Mouse (Mus musculus) megakaryocyte, embryonic 14.5 days (primary cell): ENCODE results near the gene Zg16. TPM values are rescaled to one million over a fixed set of nuclear protein-coding genes. Genes with fewer than 3 reads are reported as not detected.
"Not testable (repeated sequence)": the region's sequence is repeated elsewhere in the genome, so short reads cannot be mapped to it uniquely, and the experiment has no call there.

ENCODE experiments used
- H3K27me3 ChIP-seq: replicated peaks from 2 replicates; pipeline ENCODE3; 2012; ENCODE audit warnings: inconsistent platforms
- H3K36me3 ChIP-seq: replicated peaks from 2 replicates; pipeline ENCODE3; 2012; ENCODE audit warnings: low read length, inconsistent platforms, mixed read lengths
- H3K4me1 ChIP-seq: 2 replicates; pipeline ENCODE4 v1.6.1; 2012; ENCODE audit warnings: inconsistent platforms
- H3K4me3 ChIP-seq: replicated peaks from 2 replicates; pipeline ENCODE3; 2012; ENCODE audit warnings: moderate library complexity, mild to moderate bottlenecking, inconsistent platforms
- H3K9me3 ChIP-seq: 2 replicates; pipeline ENCODE4 v1.6.1; 2012; ENCODE audit warnings: inconsistent platforms
- FLI1 ChIP-seq: IDR thresholded peaks from 2 replicates; pipeline ENCODE4 v1.6.1; 2012; ENCODE audit warnings: low read length, inconsistent platforms, mixed read lengths
- GATA1 ChIP-seq: IDR thresholded peaks from 3 replicates; pipeline ENCODE4 v1.6.1; 2012; ENCODE audit warnings: mixed read lengths, low read length, inconsistent platforms, borderline replicate concordance
- polyA plus RNA-seq: library from polyadenylated mRNA; stranded (reverse); fragments of >175 nt; gene quantifications from 2 replicates; pipeline ENCODE4 v1.2.3, GENCODE M21; 2012; ENCODE audit warnings: low replicate concordance; ENCODE audit not compliant: insufficient read depth

Zg16 gene
- polyA plus RNA-seq = not detected in 2 replicates

GRCm38 (mm10) chr7:127087278-127088010, at the start of gene Zg16:
Gene Zg16, minus strand, starts transcription at chr7:127087328.
- not testable (repeated sequence) for H3K4me3 ChIP-seq, H3K27me3 ChIP-seq, H3K36me3 ChIP-seq, H3K9me3 ChIP-seq
- H3K4me1 ChIP-seq = peaks cover 57% of the 10 kb centered on the region

GRCm38 (mm10) chr7:127136181-127137071, 49.3 kb upstream of the Zg16 start:
- Histone ChIP-seq H3K9me3 (no peaks in the 10 kb centered on the region), H3K4me1 (peaks cover 70% of the 10 kb centered on the region), H3K27me3 (no peaks in the 10 kb centered on the region), H3K4me3 (peak overlapping the region; percentile 91), H3K36me3 (peaks cover 41% of the 10 kb centered on the region)
- TF ChIP-seq FLI1 (no peak), GATA1 (no peak)

GRCm38 (mm10) chr7:127134821-127135447, 47.8 kb upstream of the Zg16 start:
- Histone ChIP-seq H3K4me3 (peak overlapping the region; percentile 77), H3K36me3 (peaks cover 41% of the 10 kb centered on the region), H3K9me3 (no peaks in the 10 kb centered on the region), H3K4me1 (peaks cover 61% of the 10 kb centered on the region), H3K27me3 (no peaks in the 10 kb centered on the region)
- TF ChIP-seq FLI1 (no peak), GATA1 (no peak)

- TF ChIP-seq FLI1 = no peak
- no peak for TF ChIP-seq GATA1
- H3K4me3 ChIP-seq = no peak overlapping the region
- no peaks in the 10 kb centered on the region for H3K9me3 ChIP-seq
- H3K4me1 ChIP-seq = peaks cover 64% of the 10 kb centered on the region
- peaks cover 41% of the 10 kb centered on the region for H3K36me3 ChIP-seq
- no peaks in the 10 kb centered on the region for H3K27me3 ChIP-seq
Measured at GRCm38 (mm10) chr7:127133125-127133524, 46.0 kb upstream of the Zg16 start.

GRCm38 (mm10) chr7:127129638-127130037, 42.5 kb upstream of the Zg16 start:
- Histone ChIP-seq H3K36me3 (peaks cover 22% of the 10 kb centered on the region), H3K4me1 (peaks cover 33% of the 10 kb centered on the region)

GRCm38 (mm10) chr7:127121911-127122270, 34.8 kb upstream of the Zg16 start, which contains the start of gene Qprt:
Gene Qprt, minus strand, starts transcription at chr7:127122226.
- Histone ChIP-seq H3K4me1 (peaks cover 40% of the 10 kb centered on the region), H3K27me3 (no peaks in the 10 kb centered on the region), H3K4me3 (no peak within 1 kb of the TSS), H3K36me3 (peaks cover 7% of the 10 kb centered on the region), H3K9me3 (peaks cover 16% of the 10 kb centered on the region)
- TF ChIP-seq FLI1 = no peak
- TF ChIP-seq GATA1 = no peak

More at GRCm38 (mm10) chr7:127129638-127130037, 42.5 kb upstream of the Zg16 start:
- Histone ChIP-seq H3K4me3 (no peak overlapping the region), H3K9me3 (peaks cover 2% of the 10 kb centered on the region), H3K27me3 (no peaks in the 10 kb centered on the region)
- TF ChIP-seq FLI1 (no peak), GATA1 (no peak)

- Histone ChIP-seq H3K4me3 (no peak overlapping the region), H3K27me3 (no peaks in the 10 kb centered on the region), H3K4me1 (peaks cover 37% of the 10 kb centered on the region), H3K9me3 (peaks cover 16% of the 10 kb centered on the region), H3K36me3 (peaks cover 4% of the 10 kb centered on the region)
- TF ChIP-seq FLI1 = no peak
- no peak for TF ChIP-seq GATA1
Measured at GRCm38 (mm10) chr7:127121061-127121910, 34.2 kb upstream of the Zg16 start.

GRCm38 (mm10) chr7:127118671-127119445, 31.7 kb upstream of the Zg16 start:
- no peaks in the 10 kb centered on the region for H3K27me3 ChIP-seq
- no peak for TF ChIP-seq FLI1
- TF ChIP-seq GATA1 = no peak
- H3K9me3 ChIP-seq = peaks cover 7% of the 10 kb centered on the region; the same call in 1 of the 2 replicates
- H3K4me1 ChIP-seq = peaks cover 48% of the 10 kb centered on the region
- H3K4me3 ChIP-seq = no peak overlapping the region
- no peaks in the 10 kb centered on the region for H3K36me3 ChIP-seq
